Mouse (Mus musculus) myocyte (in vitro differentiated cells): ENCODE measurements around the gene Edc4. TPM values are rescaled to one million over a fixed set of nuclear protein-coding genes. Genes with fewer than 3 reads are reported as not detected.
"Not testable (repeated sequence)": the region's sequence is repeated elsewhere in the genome, so short reads cannot be mapped to it uniquely, and the experiment has no call there.

Source experiments
- H3K27me3 ChIP-seq: one replicate; pipeline ENCODE4 v1.6.1; 2011; ENCODE audit not compliant: control insufficient read depth, insufficient read depth, insufficient read length
- H3K36me3 ChIP-seq: one replicate; pipeline ENCODE4 v1.6.1; 2011; ENCODE audit not compliant: control insufficient read depth, insufficient read depth
- H3K4me2 ChIP-seq: one replicate; pipeline ENCODE4 v1.6.1; 2011; ENCODE audit warnings: low read depth, control low read depth
- H3K4me3 ChIP-seq: one replicate; pipeline ENCODE4 v1.5.1; 2011; ENCODE audit warnings: mild to moderate bottlenecking, control low read depth, moderate library complexity
- H3K79me2 ChIP-seq: one replicate; pipeline ENCODE4 v1.6.1; 2011; ENCODE audit not compliant: control insufficient read depth, insufficient read depth
- H3ac ChIP-seq: one replicate; pipeline ENCODE4 v1.6.1; 2011; ENCODE audit not compliant: control insufficient read depth, insufficient read length
- CEBPB ChIP-seq: IDR thresholded peaks from 2 replicates; pipeline ENCODE4 v1.6.1; 2011; ENCODE audit warnings: mild to moderate bottlenecking, moderate library complexity; ENCODE audit not compliant: poor library complexity, insufficient read depth, severe bottlenecking
- E2F4 ChIP-seq: IDR thresholded peaks from one replicate; pipeline ENCODE4 v1.6.1; 2011; ENCODE audit warnings: mild to moderate bottlenecking, control low read depth, moderate library complexity; ENCODE audit not compliant: insufficient read depth
- MAX ChIP-seq: IDR thresholded peaks from one replicate; pipeline ENCODE4 v1.6.1; 2011; ENCODE audit warnings: low read depth, mild to moderate bottlenecking, control low read depth
- MYOD1 ChIP-seq, 3 experiments: IDR thresholded peaks; one replicate each; pipeline ENCODE4 v1.6.1; 2011; ENCODE audit warnings: control low read depth in 2 of 3, low read depth in 2 of 3, mild to moderate bottlenecking in 2 of 3, moderate library complexity in 1 of 3; ENCODE audit not compliant: insufficient read length in 2 of 3, control insufficient read depth in 1 of 3
- MYOG ChIP-seq, 3 experiments: IDR thresholded peaks; one replicate each; pipeline ENCODE4 v1.6.1; 2011; ENCODE audit warnings: control low read depth in 2 of 3, low read depth in 2 of 3, mild to moderate bottlenecking in 2 of 3; ENCODE audit not compliant: insufficient read length in 2 of 3, control insufficient read depth in 1 of 3, insufficient read depth in 1 of 3
- POLR2A ChIP-seq: IDR thresholded peaks from one replicate; pipeline ENCODE4 v1.6.1; 2011; ENCODE audit warnings: low read depth, mild to moderate bottlenecking, control low read depth, moderate library complexity; ENCODE audit not compliant: insufficient read length
- POLR2AphosphoS2 ChIP-seq: IDR thresholded peaks from one replicate; pipeline ENCODE4 v1.6.1; 2011; ENCODE audit warnings: low read depth, control low read depth; ENCODE audit not compliant: insufficient read length
- REST ChIP-seq: IDR thresholded peaks from one replicate; pipeline ENCODE4 v1.6.1; 2011; ENCODE audit warnings: mild to moderate bottlenecking, control low read depth, moderate library complexity; ENCODE audit not compliant: insufficient read depth, insufficient read length
- SRF ChIP-seq: IDR thresholded peaks from one replicate; pipeline ENCODE4 v1.6.1; 2011; ENCODE audit warnings: low read depth; ENCODE audit not compliant: control insufficient read depth, insufficient read length
- TCF12 ChIP-seq: IDR thresholded peaks from one replicate; pipeline ENCODE4 v1.6.1; 2011; ENCODE audit warnings: mild to moderate bottlenecking, control low read depth; ENCODE audit not compliant: poor library complexity, insufficient read depth, severe bottlenecking
- TCF3 ChIP-seq: IDR thresholded peaks from one replicate; pipeline ENCODE4 v1.6.1; 2011; ENCODE audit warnings: low read depth, control low read depth; ENCODE audit not compliant: insufficient read length
- USF1 ChIP-seq: IDR thresholded peaks from one replicate; pipeline ENCODE4 v1.6.1; 2011; ENCODE audit warnings: low read depth, mild to moderate bottlenecking, control low read depth, moderate library complexity
- polyA plus RNA-seq: library from polyadenylated mRNA; unstranded; fragments of >200 nt; fragmentation: generic; extraction: Trizol; gene quantifications from one replicate; pipeline ENCODE4 v1.2.1, GENCODE M21; 2012; ENCODE audit warnings: missing spikeins

The Edc4 gene
- polyA plus RNA-seq: 33.2 TPM

DNA sequence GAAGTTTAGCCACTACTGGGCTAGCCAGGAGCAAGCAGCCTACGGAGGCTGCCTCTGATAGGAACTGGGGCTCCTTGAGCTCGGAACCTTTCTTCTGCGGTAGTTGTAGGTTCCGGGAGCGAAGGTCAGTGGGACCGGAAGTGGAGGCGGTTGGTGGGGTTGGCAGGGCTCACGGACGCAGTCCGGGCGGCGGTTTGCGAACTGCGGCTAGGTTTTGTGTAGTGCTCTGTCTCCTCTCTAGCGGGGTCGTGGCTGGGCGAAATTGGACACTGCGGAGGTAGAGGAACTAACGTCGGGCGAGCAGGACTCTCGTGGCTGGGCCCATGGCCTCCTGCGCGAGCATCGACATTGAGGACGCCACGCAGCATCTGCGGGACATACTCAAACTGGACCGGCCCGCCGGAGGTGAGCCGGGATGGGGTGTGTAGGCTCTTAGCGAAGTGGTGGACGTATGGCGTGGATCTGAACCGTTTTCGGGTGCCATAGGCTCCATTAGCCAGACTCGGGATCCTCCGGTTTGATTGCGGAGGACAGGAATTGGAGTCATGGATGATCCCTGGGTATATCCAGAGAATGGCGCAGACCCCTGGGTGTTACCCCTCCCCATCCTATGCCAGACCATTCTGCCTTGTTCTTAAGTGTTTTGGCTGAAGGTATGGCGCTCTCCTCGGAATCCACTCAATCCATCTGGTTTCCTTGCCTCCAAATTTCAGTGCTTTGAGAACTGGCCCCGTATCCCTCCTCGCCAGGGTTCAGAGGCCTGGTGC is at the start of gene Edc4:
Gene Edc4, plus strand, starts transcription at position 128 of the 767 bp plus-strand sequence.
- H3K4me2 ChIP-seq: peak within 1 kb of the TSS; percentile 98
- peak within 1 kb of the TSS; percentile 73 for H3ac ChIP-seq
- H3K79me2 ChIP-seq: peaks cover 31% of the 10 kb centered on the region
- H3K27me3 ChIP-seq: no peaks in the 10 kb centered on the region
- no peak for TF ChIP-seq MYOG (IDR thresholded peaks at IDR 0.05; ENCODE audit: control insufficient read depth in 1 of 3, insufficient read depth in 1 of 3, insufficient read length in 2 of 3, low read depth in 2 of 3)
- no peak for TF ChIP-seq TCF3
- TF ChIP-seq E2F4: no peak
- no peak for TF ChIP-seq SRF
- TF ChIP-seq CEBPB: no peak
- TF ChIP-seq REST: no peak
- TF ChIP-seq POLR2AphosphoS2: peak; percentile 99
- TF ChIP-seq MAX: no peak
- no peak for TF ChIP-seq MYOD1 (IDR thresholded peaks at IDR 0.05; ENCODE audit: control insufficient read depth in 1 of 3, insufficient read length in 2 of 3, low read depth in 2 of 3)
- peak; percentile 98 for TF ChIP-seq POLR2A
- peak within 1 kb of the TSS; percentile 82 for H3K4me3 ChIP-seq
- H3K36me3 ChIP-seq: peaks cover 16% of the 10 kb centered on the region

DNA sequence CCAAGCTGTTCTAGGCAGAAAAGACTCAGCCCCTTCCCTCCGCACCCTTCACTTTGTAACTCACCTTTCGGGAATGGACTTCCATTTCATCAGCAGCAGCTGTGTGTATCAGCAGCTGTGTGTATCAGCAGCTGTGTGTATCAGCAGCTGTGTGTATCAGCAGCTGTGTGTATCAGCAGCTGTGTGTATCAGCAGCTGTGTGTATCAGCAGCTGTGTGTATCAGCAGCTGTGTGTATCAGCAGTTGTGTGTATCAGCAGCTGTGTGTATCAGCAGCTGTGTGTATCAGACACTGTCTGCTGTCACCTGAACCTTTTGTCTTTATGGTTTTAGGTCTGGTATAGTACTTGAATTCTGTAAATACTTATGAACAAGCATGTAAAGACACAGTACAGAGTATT is 46.9 kb upstream of the Edc4 start:
- H3K79me2 ChIP-seq, H3K4me3 ChIP-seq, H3K36me3 ChIP-seq, H3ac ChIP-seq, H3K4me2 ChIP-seq: not testable (repeated sequence)
- TF ChIP-seq TCF12 (peak; percentile 46), MYOD1 (IDR thresholded peaks at IDR 0.05; ENCODE audit: control insufficient read depth in 1 of 3, insufficient read length in 2 of 3, low read depth in 2 of 3) (peak in 2 of 3 experiments; percentile 79 to 86), TCF3 (peak; percentile 93), MYOG (IDR thresholded peaks at IDR 0.05; ENCODE audit: control insufficient read depth in 1 of 3, insufficient read depth in 1 of 3, insufficient read length in 2 of 3, low read depth in 2 of 3) (peak; percentile 19 to 85 (median 83))
- peaks cover 10% of the 10 kb centered on the region for H3K27me3 ChIP-seq

DNA sequence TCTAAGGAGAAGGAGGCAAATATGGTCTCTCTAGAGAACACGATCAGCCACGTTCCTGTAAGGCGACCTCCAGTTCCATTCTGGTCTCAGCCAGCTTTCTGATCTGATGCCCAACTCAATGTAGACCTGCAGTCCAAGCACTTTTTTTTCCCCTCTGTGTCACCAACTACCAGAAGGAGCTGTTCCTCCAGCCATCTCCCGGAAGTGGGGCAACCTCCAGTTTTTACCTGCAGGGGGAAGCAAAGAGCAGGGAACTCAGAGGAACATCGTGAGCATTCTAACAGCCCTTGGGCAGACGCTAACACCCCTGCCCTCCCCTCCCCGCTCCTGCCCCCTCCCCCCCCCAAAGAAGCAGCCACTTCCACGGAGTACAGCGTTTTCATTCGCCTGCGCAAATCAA is 45.4 kb upstream of the Edc4 start:
- TF ChIP-seq TCF3: no peak
- no peak for TF ChIP-seq E2F4
- no peak for TF ChIP-seq TCF12
- TF ChIP-seq SRF: no peak
- no peak for TF ChIP-seq CEBPB
- TF ChIP-seq POLR2AphosphoS2: no peak
- no peak for TF ChIP-seq USF1
- no peak for TF ChIP-seq MYOG (IDR thresholded peaks at IDR 0.05; ENCODE audit: control insufficient read depth in 1 of 3, insufficient read depth in 1 of 3, insufficient read length in 2 of 3, low read depth in 2 of 3)
- TF ChIP-seq REST: no peak
- no peak for TF ChIP-seq POLR2A
- TF ChIP-seq MYOD1 (IDR thresholded peaks at IDR 0.05; ENCODE audit: control insufficient read depth in 1 of 3, insufficient read length in 2 of 3, low read depth in 2 of 3): no peak
- no peak for TF ChIP-seq MAX
- H3K4me2 ChIP-seq: no peak overlapping the region

DNA sequence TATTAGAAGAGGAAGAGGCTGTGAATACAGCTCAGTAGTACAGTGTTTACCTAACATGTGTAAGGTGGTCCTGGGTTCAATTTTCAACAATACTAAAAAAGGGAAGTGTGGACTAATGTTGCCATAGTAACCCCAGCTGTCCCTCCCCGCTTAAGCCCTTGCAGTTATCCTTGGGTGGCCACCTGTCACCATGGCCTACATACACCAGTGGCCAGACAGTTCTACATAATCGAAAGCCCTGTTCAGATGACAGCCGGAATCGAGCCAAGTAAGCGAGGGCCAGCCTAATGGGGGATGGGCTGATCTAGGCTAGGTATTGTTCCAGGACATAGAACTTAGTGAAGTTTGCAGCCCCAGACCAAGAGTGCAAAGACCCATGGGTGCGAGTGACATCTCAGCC is 43.7 kb upstream of the Edc4 start:
- Histone ChIP-seq H3ac (no peak overlapping the region), H3K79me2 (no peaks in the 10 kb centered on the region), H3K4me2 (no peak overlapping the region), H3K4me3 (no peak overlapping the region), H3K27me3 (no peaks in the 10 kb centered on the region), H3K36me3 (no peaks in the 10 kb centered on the region)
- no peak for TF ChIP-seq TCF12
- TF ChIP-seq MYOD1 (IDR thresholded peaks at IDR 0.05; ENCODE audit: control insufficient read depth in 1 of 3, insufficient read length in 2 of 3, low read depth in 2 of 3): peak in 1 of 3 experiments; percentile 39
- no peak for TF ChIP-seq POLR2AphosphoS2
- no peak for TF ChIP-seq SRF
- TF ChIP-seq MAX: no peak
- TF ChIP-seq MYOG (IDR thresholded peaks at IDR 0.05; ENCODE audit: control insufficient read depth in 1 of 3, insufficient read depth in 1 of 3, insufficient read length in 2 of 3, low read depth in 2 of 3): no peak
- no peak for TF ChIP-seq REST
- TF ChIP-seq TCF3: no peak

More for the DNA sequence above, 45.4 kb upstream of the Edc4 start:
- H3K79me2 ChIP-seq: no peaks in the 10 kb centered on the region
- H3K27me3 ChIP-seq: peaks cover 10% of the 10 kb centered on the region
- no peak overlapping the region for H3ac ChIP-seq
- no peaks in the 10 kb centered on the region for H3K36me3 ChIP-seq
- no peak overlapping the region for H3K4me3 ChIP-seq

DNA sequence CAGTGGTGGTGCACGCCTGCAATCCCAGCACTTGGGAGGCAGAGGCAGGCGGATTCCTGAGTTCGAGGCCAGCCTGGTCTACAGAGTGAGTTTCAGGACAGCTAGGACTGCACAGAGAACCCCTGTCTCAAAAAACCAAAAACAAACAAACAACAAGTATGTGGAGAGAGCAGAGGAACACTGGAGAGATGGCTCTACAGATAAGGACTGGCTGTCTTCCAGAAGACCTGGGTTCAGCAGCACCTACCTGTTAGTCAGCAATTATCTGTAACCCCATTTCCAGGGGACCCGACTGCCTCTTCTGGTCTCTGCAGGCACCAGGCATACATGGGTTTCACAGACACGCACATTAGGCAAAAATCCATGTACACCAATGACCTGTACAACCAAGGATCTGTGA is 41.5 kb upstream of the Edc4 start:
- H3K79me2 ChIP-seq: no peaks in the 10 kb centered on the region
- H3K4me3 ChIP-seq: no peak overlapping the region
- no peak overlapping the region for H3K4me2 ChIP-seq
- peaks cover 5% of the 10 kb centered on the region for H3K36me3 ChIP-seq
- no peak overlapping the region for H3ac ChIP-seq
- H3K27me3 ChIP-seq: no peaks in the 10 kb centered on the region
- TF ChIP-seq MYOD1 (IDR thresholded peaks at IDR 0.05; ENCODE audit: control insufficient read depth in 1 of 3, insufficient read length in 2 of 3, low read depth in 2 of 3): no peak
- no peak for TF ChIP-seq TCF12
- no peak for TF ChIP-seq MYOG (IDR thresholded peaks at IDR 0.05; ENCODE audit: control insufficient read depth in 1 of 3, insufficient read depth in 1 of 3, insufficient read length in 2 of 3, low read depth in 2 of 3)
- TF ChIP-seq E2F4: no peak
- TF ChIP-seq POLR2A: no peak
- TF ChIP-seq MAX: no peak
- no peak for TF ChIP-seq CEBPB
- no peak for TF ChIP-seq TCF3
- TF ChIP-seq POLR2AphosphoS2: no peak
- no peak for TF ChIP-seq USF1
- TF ChIP-seq REST: no peak
- TF ChIP-seq SRF: no peak
